Comparison of ENCODE assay signal across 9 mouse cellular contexts in genomic region chr7:144940003-144940571, GRCm38 (mm10). TPM values are rescaled to one million over a fixed set of nuclear protein-coding genes. Genes with fewer than 3 reads are reported as not detected.
DNase-seq lines count a peak whose midpoint lies in the region; ATAC-seq and TF ChIP-seq lines count a peak whose summit lies in the region.
"Had no signal": no experiment of that assay in that cellular context is flagged by ENCODE, and none has a peak within 500 bp of the region (broad histone marks: within the 10 kb centered on the region; RNA-seq: fewer than 3 reads in every experiment).

No protein-coding gene starts in this region.

- H3K4me3 ChIP-seq in embryonic facial prominence, embryonic 14.5 days (ENCODE audit: low read depth, low read length): peak overlapping the region; percentile 70
- H3K4me3 ChIP-seq in hindbrain, embryonic 11.5 days (ENCODE audit: low read depth, low read length): peak overlapping the region; percentile 66
- H3K4me3 ChIP-seq in liver, embryonic 14.5 days (ENCODE audit: insufficient read depth in 1 of 2, low read depth in 2 of 2, low read length in 2 of 2): peak overlapping the region; percentile 32 to 41
- H3K4me3 ChIP-seq in stomach, embryonic 14.5 days (ENCODE audit: low read depth, low read length): peak overlapping the region; percentile 49

- peaks cover 12% of the 10 kb centered on the region for H3K4me1 ChIP-seq in embryonic facial prominence, embryonic 14.5 days (ENCODE audit: control insufficient read depth, insufficient read depth, low read length)
- H3K4me1 ChIP-seq in hindbrain, embryonic 11.5 days (replicated peaks; ENCODE audit: control insufficient read depth, insufficient read depth, low read length): peaks cover 25% of the 10 kb centered on the region
- H3K4me1 ChIP-seq in liver, embryonic 14.5 days (replicated peaks; ENCODE audit: control insufficient read depth in 2 of 2, insufficient read depth in 2 of 2, low read length in 1 of 2): peaks cover 0 to 3% of the 10 kb centered on the region in 2 experiments; a peak in 2 of 4 replicates
- H3K4me1 ChIP-seq in stomach, embryonic 14.5 days (ENCODE audit: control insufficient read depth, insufficient read depth, low read length): peaks cover 22% of the 10 kb centered on the region

- DNase-seq in heart, adult 11 months: peak; percentile 97
- DNase-seq in heart, postnatal 25 days (ENCODE audit: low spot score): no peak
- peak; percentile 64 for DNase-seq in embryonic facial prominence, embryonic 14.5 days (ENCODE audit: low spot score)
- DNase-seq in hindbrain, embryonic 11.5 days (ENCODE audit: low spot score): peak; percentile 78
- no peak for DNase-seq in liver, embryonic 14.5 days (ENCODE audit: low read depth in 3 of 3, low spot score in 3 of 3)
- DNase-seq in right cerebral cortex, adult 2 months (ENCODE audit: low spot score in 2 of 2): no peak
- no peak for DNase-seq in cerebellum, adult 11 months

- TF ChIP-seq CTCF in liver, embryonic 14.5 days (IDR thresholded peaks at IDR 0.05; ENCODE audit: low read depth): no peak

- 0% methylated on average over 21 of the region's 22 CpGs for WGBS in embryonic facial prominence, embryonic 14.5 days
- 0% methylated on average over 22 of the region's 22 CpGs for WGBS in hindbrain, embryonic 11.5 days
- 1% methylated on average over 22 of the region's 22 CpGs for WGBS in liver, embryonic 14.5 days (ENCODE audit: insufficient replicate concordance)
- WGBS in stomach, embryonic 14.5 days: under 1% methylated on average over 22 of the region's 22 CpGs

- no peak for TF ChIP-seq EP300 in liver, embryonic 14.5 days (IDR thresholded peaks at IDR 0.05; ENCODE audit: low read depth)

- ATAC-seq in embryonic facial prominence, embryonic 14.5 days (ENCODE audit: low read depth): peak; percentile 21; the same call in 1 of the 2 replicates
- peak; percentile 46 for ATAC-seq in hindbrain, embryonic 11.5 days (ENCODE audit: low FRiP score)
- ATAC-seq in liver, embryonic 14.5 days (ENCODE audit: insufficient read depth): no peak
- ATAC-seq in stomach, embryonic 14.5 days (ENCODE audit: insufficient number of reproducible peaks, insufficient read depth, low FRiP score, low read depth): no peak

- peak overlapping the region; percentile 77 for H3K9ac ChIP-seq in embryonic facial prominence, embryonic 14.5 days (ENCODE audit: low read depth, low read length)
- H3K9ac ChIP-seq in hindbrain, embryonic 11.5 days (ENCODE audit: low read depth, low read length): peak overlapping the region; percentile 35
- no peak overlapping the region for H3K9ac ChIP-seq in liver, embryonic 14.5 days (replicated peaks)
- peak overlapping the region; percentile 25; the same call in 1 of the 2 replicates for H3K9ac ChIP-seq in stomach, embryonic 14.5 days (replicated peaks; ENCODE audit: low read depth, low read length)

- peak overlapping the region; percentile 91 for H3K27ac ChIP-seq in embryonic facial prominence, embryonic 14.5 days (replicated peaks; ENCODE audit: low read depth, low read length)
- peak overlapping the region; percentile 85 for H3K27ac ChIP-seq in hindbrain, embryonic 11.5 days (ENCODE audit: low read depth, low read length)
- no peak overlapping the region; the same call in 1 of the 2 replicates for H3K27ac ChIP-seq in liver, embryonic 14.5 days
- H3K27ac ChIP-seq in stomach, embryonic 14.5 days (ENCODE audit: low read length): peak overlapping the region; percentile 66

- H3K27me3 ChIP-seq in embryonic facial prominence, embryonic 14.5 days (replicated peaks; ENCODE audit: control insufficient read depth, insufficient read depth, low read length): 0 out of 2 replicates have a peak, but pooled peaks cover 6% of the 10 kb centered on the region
- H3K27me3 ChIP-seq in hindbrain, embryonic 11.5 days (ENCODE audit: control insufficient read depth, insufficient read depth, low read length): peaks cover 14% of the 10 kb centered on the region
- H3K27me3 ChIP-seq in liver, embryonic 14.5 days (ENCODE audit: control insufficient read depth, insufficient read depth, low read length): peaks cover 59% of the 10 kb centered on the region
- peaks cover 3% of the 10 kb centered on the region; the same call in 1 of the 2 replicates for H3K27me3 ChIP-seq in stomach, embryonic 14.5 days (ENCODE audit: control insufficient read depth, insufficient read depth, low read length)

- intact Hi-C loops in heart, postnatal 25 days (cut with DNase I): loop anchor here (5.0 kb wide), 1 partner anchor 57 kb away; no protein-coding TSS in a partner anchor

- no peaks in the 10 kb centered on the region for H3K9me3 ChIP-seq in embryonic facial prominence, embryonic 14.5 days (ENCODE audit: control insufficient read depth, low read length)
- H3K9me3 ChIP-seq in hindbrain, embryonic 11.5 days (ENCODE audit: control insufficient read depth, low read length): no peaks in the 10 kb centered on the region
- no peaks in the 10 kb centered on the region for H3K9me3 ChIP-seq in liver, embryonic 14.5 days (ENCODE audit: control insufficient read depth, low read length)
- H3K9me3 ChIP-seq in stomach, embryonic 14.5 days (ENCODE audit: control insufficient read depth, low read depth, low read length): no peaks in the 10 kb centered on the region

- peak overlapping the region; percentile 93 for H3K4me2 ChIP-seq in embryonic facial prominence, embryonic 14.5 days (ENCODE audit: low read depth, low read length)
- peak overlapping the region; percentile 91 for H3K4me2 ChIP-seq in hindbrain, embryonic 11.5 days (replicated peaks; ENCODE audit: low read depth, low read length)
- peak overlapping the region; percentile 63 for H3K4me2 ChIP-seq in liver, embryonic 14.5 days (ENCODE audit: low read depth)
- H3K4me2 ChIP-seq in stomach, embryonic 14.5 days (replicated peaks; ENCODE audit: low read depth, low read length): peak overlapping the region; percentile 96

- H3K36me3 ChIP-seq in embryonic facial prominence, embryonic 14.5 days (ENCODE audit: control insufficient read depth, insufficient read depth, low read length): peaks cover 21% of the 10 kb centered on the region
- H3K36me3 ChIP-seq in hindbrain, embryonic 11.5 days (ENCODE audit: control insufficient read depth, insufficient read depth, low read length): peaks cover 5% of the 10 kb centered on the region; the same call in 1 of the 2 replicates
- H3K36me3 ChIP-seq in liver, embryonic 14.5 days (replicated peaks; ENCODE audit: control insufficient read depth, insufficient read depth, low read depth): no peaks in the 10 kb centered on the region
- peaks cover 10% of the 10 kb centered on the region for H3K36me3 ChIP-seq in stomach, embryonic 14.5 days (ENCODE audit: control insufficient read depth, insufficient read depth, low read length)

RNA-seq across cellular contexts. Expression of gene Ccnd1, which starts 0.4 kb away (rescaled TPM):
- 10 to 100 TPM; 41.2 to 42.1 TPM for total RNA-seq in heart, postnatal 25 days (2021)
- 137 and 146 TPM in 2 replicates for polyA plus RNA-seq in embryonic facial prominence, embryonic 14.5 days (2014; fragmentation: Nextera tagmentation; extraction: Ambion mirVana)
- polyA plus RNA-seq in hindbrain, embryonic 11.5 days (2014; fragmentation: Nextera tagmentation; extraction: Ambion mirVana): 185 and 200 TPM in 2 replicates
- 14.6 and 16.7 TPM in 2 replicates for polyA plus RNA-seq in liver, embryonic 14.5 days (2012; rRNA removed)
- polyA plus RNA-seq in liver, embryonic 14.5 days (2014; fragmentation: Nextera tagmentation; extraction: Ambion mirVana): 25.4 and 27.7 TPM in 2 replicates
- 82.9 and 95.3 TPM in 2 replicates for polyA plus RNA-seq in stomach, embryonic 14.5 days (2014; fragmentation: Nextera tagmentation; extraction: Ambion mirVana)

RNA-seq across cellular contexts. Expression of gene LTO1, which starts 25.2 kb away (rescaled TPM):
- 10 to 100 TPM; 11.9 to 14.7 TPM for total RNA-seq in heart, postnatal 25 days (2021)
- 19.3 and 21.0 TPM in 2 replicates for polyA plus RNA-seq in embryonic facial prominence, embryonic 14.5 days (2014; fragmentation: Nextera tagmentation; extraction: Ambion mirVana)
- 27.3 and 28.9 TPM in 2 replicates for polyA plus RNA-seq in hindbrain, embryonic 11.5 days (2014; fragmentation: Nextera tagmentation; extraction: Ambion mirVana)
- 6.9 and 11.7 TPM in 2 replicates for polyA plus RNA-seq in liver, embryonic 14.5 days (2012; rRNA removed)
- 6.4 and 6.7 TPM in 2 replicates for polyA plus RNA-seq in liver, embryonic 14.5 days (2014; fragmentation: Nextera tagmentation; extraction: Ambion mirVana)
- 23.7 and 25.8 TPM in 2 replicates for polyA plus RNA-seq in stomach, embryonic 14.5 days (2014; fragmentation: Nextera tagmentation; extraction: Ambion mirVana)

RNA-seq across cellular contexts. Expression of gene Fgf15, which starts 43.8 kb away (rescaled TPM):
- not detected for total RNA-seq in heart, postnatal 25 days (2021)
- 0.42 and 5.3 TPM in 2 replicates for polyA plus RNA-seq in embryonic facial prominence, embryonic 14.5 days (2014; fragmentation: Nextera tagmentation; extraction: Ambion mirVana)
- polyA plus RNA-seq in hindbrain, embryonic 11.5 days (2014; fragmentation: Nextera tagmentation; extraction: Ambion mirVana): 60.2 and 68.2 TPM in 2 replicates
- polyA plus RNA-seq in liver, embryonic 14.5 days (2012; rRNA removed): 0.02 and 0.09 TPM in 2 replicates
- polyA plus RNA-seq in liver, embryonic 14.5 days (2014; fragmentation: Nextera tagmentation; extraction: Ambion mirVana): not detected in 2 replicates
- polyA plus RNA-seq in stomach, embryonic 14.5 days (2014; fragmentation: Nextera tagmentation; extraction: Ambion mirVana): not detected in 2 replicates
- total RNA-seq: layer of hippocampus, postnatal 10 days had no signal

Comparison
In these comparisons a context has a peak if more than half of its experiments do, and no peak if none do; other contexts are left out.
1. DNase-seq: peak in heart, adult 11 months (single experiment), embryonic facial prominence, embryonic 14.5 days (single experiment) and hindbrain, embryonic 11.5 days (single experiment); none in heart, postnatal 25 days (single experiment), liver, embryonic 14.5 days (0 of 3), right cerebral cortex, adult 2 months (0 of 2) and cerebellum, adult 11 months (single experiment).
2. ATAC-seq: peak in embryonic facial prominence, embryonic 14.5 days (single experiment) and hindbrain, embryonic 11.5 days (single experiment); none in liver, embryonic 14.5 days (single experiment) and stomach, embryonic 14.5 days (single experiment).
3. Peak in every context shown above with its lines, with median percentiles within 50 percentile points of each other: H3K4me2 ChIP-seq and H3K4me3 ChIP-seq.